Mouse (Mus musculus) thymus, postnatal 4 days (tissue): Measurements from ENCODE around the gene Mrgbp.

ENCODE experiments used
- DNase-seq: peaks from one replicate; pipeline ENCODE4 v3.0.0; 2021

The Mrgbp gene

GRCm38 (mm10) chr2:180581002-180581401 is at the start of gene Mrgbp:
Gene Mrgbp, plus strand, starts transcription at chr2:180581304.
- DNase-seq, result no peak

GRCm38 (mm10) chr2:180531671-180532385 is 49.3 kb upstream of the Mrgbp start:
- DNase-seq, result no peak

- DNase-seq, result no peak
Measured at GRCm38 (mm10) chr2:180532386-180532995, 48.6 kb upstream of the Mrgbp start.

GRCm38 (mm10) chr2:180533237-180533636 is 47.9 kb upstream of the Mrgbp start:
- DNase-seq, result no peak

- DNase-seq, result no peak
Measured at GRCm38 (mm10) chr2:180543675-180544074, 37.4 kb upstream of the Mrgbp start.

- peak; percentile 19 for DNase-seq
Measured at GRCm38 (mm10) chr2:180545046-180545445, 36.1 kb upstream of the Mrgbp start.

GRCm38 (mm10) chr2:180547384-180548106 is 33.6 kb upstream of the Mrgbp start:
- no peak for DNase-seq

- DNase-seq, result no peak
Measured at GRCm38 (mm10) chr2:180552340-180552739, 28.8 kb upstream of the Mrgbp start.

- no peak for DNase-seq
Measured at GRCm38 (mm10) chr2:180555219-180555618, 25.9 kb upstream of the Mrgbp start.

- DNase-seq, result no peak
Measured at GRCm38 (mm10) chr2:180556470-180556869, 24.6 kb upstream of the Mrgbp start.

- DNase-seq, result peak; percentile 53
Measured at GRCm38 (mm10) chr2:180560245-180560644, 20.9 kb upstream of the Mrgbp start.

GRCm38 (mm10) chr2:180562146-180562545 is 19.0 kb upstream of the Mrgbp start:
- no peak for DNase-seq

GRCm38 (mm10) chr2:180563296-180563695 is 17.8 kb upstream of the Mrgbp start:
- DNase-seq, result no peak

- no peak for DNase-seq
Measured at GRCm38 (mm10) chr2:180563841-180564240, 17.3 kb upstream of the Mrgbp start.

GRCm38 (mm10) chr2:180566240-180566913 is 14.7 kb upstream of the Mrgbp start:
- DNase-seq, result peak; percentile 71

- DNase-seq, result no peak
Measured at GRCm38 (mm10) chr2:180569028-180569643, 12.0 kb upstream of the Mrgbp start.

GRCm38 (mm10) chr2:180576482-180576881 is 4.6 kb upstream of the Mrgbp start:
- DNase-seq, result no peak

- peak; percentile 83 for DNase-seq
Measured at GRCm38 (mm10) chr2:180578686-180579085, 2.4 kb upstream of the Mrgbp start.

- peak; percentile 99 for DNase-seq
Measured at GRCm38 (mm10) chr2:180582481-180583153, 1.5 kb downstream of the Mrgbp start.

GRCm38 (mm10) chr2:180583154-180583507 is 2.0 kb downstream of the Mrgbp start:
- no peak for DNase-seq

- DNase-seq, result no peak
Measured at GRCm38 (mm10) chr2:180588736-180589122, 7.6 kb downstream of the Mrgbp start.

- DNase-seq, result peak; percentile 91
Measured at GRCm38 (mm10) chr2:180589123-180589831, 8.2 kb downstream of the Mrgbp start, which contains the start of gene Ogfr. Gene Ogfr, plus strand, starts transcription at chr2:180589245.
